Mouse (Mus musculus) spleen, adult 18-20 months (tissue): ENCODE measurements around the gene Ppm1l.

Experiments
- DNase-seq, 2 experiments: peaks; one replicate each; pipeline ENCODE4 v3.0.0; 2022; ENCODE audit warnings: mixed read lengths in 2 of 2

Ppm1l gene

DNA sequence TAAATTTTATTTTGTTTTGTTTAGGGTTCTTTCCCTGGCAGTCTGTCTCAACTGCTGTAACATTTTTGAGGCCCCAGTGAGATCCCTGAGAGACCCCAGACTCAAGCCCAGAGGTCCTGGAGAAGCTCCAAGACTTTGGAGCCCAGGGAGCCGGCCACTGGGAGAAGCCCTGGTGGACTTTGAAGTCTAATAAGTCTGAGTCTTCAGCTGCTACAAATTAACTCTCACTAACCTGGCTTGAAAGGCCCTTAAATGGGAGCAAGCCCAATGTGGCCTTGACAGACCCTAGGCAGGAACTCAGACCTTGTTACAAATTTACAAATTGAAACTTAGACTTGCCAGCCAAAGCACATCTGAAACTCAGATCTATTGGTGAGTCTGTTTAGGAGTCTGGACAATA, 290.8 kb downstream of the Ppm1l start:
- DNase-seq: no peak

DNA sequence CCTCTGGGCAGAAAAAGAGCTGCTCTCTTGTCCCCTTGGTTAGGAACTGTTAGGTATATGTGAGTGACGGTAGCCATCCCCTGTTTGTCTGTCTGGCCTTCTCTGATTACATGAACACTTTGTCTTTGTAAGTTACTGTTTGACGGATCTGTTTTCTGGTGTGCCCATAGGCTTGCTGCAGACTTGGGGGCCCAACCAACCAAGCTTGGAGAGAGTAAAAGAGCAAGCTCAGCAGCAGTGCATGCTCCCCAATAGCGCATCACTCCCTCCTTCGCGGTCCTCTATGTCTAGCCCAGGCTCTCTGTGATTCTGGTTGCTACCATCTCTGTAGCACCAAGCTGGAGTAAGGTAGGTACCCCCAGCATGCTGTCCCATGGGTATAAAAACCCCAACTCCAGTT, 291.2 kb downstream of the Ppm1l start:
- no peak for DNase-seq
